Mouse (Mus musculus) thymus, postnatal 25 days (tissue): ENCODE data around the gene Lexm.

ENCODE experiments used
- DNase-seq: peaks from one replicate; pipeline ENCODE4 v3.0.0; 2022

Gene Lexm

GRCm38 (mm10) chr4:106622712-106623111, 5.7 kb upstream of the Lexm start:
- DNase-seq: no peak

- no peak for DNase-seq
Observed at GRCm38 (mm10) chr4:106622030-106622493, 5.0 kb upstream of the Lexm start, which contains the start of gene Ttc22. Gene Ttc22 (plus strand): TSS chr4:106622432.

GRCm38 (mm10) chr4:106621428-106621827, 4.4 kb upstream of the Lexm start:
- DNase-seq: no peak

GRCm38 (mm10) chr4:106618898-106619297, 1.9 kb upstream of the Lexm start:
- DNase-seq: no peak

- DNase-seq: peak; percentile 34
Observed at GRCm38 (mm10) chr4:106615637-106616036, 1.4 kb downstream of the Lexm start.

- peak; percentile 56 for DNase-seq
Observed at GRCm38 (mm10) chr4:106614881-106615280, 2.2 kb downstream of the Lexm start.

- DNase-seq: peak; percentile 88
Observed at GRCm38 (mm10) chr4:106614180-106614797, 2.8 kb downstream of the Lexm start.

- DNase-seq: peak; percentile 54
Observed at GRCm38 (mm10) chr4:106613560-106613959, 3.5 kb downstream of the Lexm start.

GRCm38 (mm10) chr4:106613105-106613504, 3.9 kb downstream of the Lexm start:
- no peak for DNase-seq

GRCm38 (mm10) chr4:106607905-106608304, 9.1 kb downstream of the Lexm start:
- DNase-seq: no peak

GRCm38 (mm10) chr4:106606639-106607554, 10.1 kb downstream of the Lexm start:
- DNase-seq: no peak

GRCm38 (mm10) chr4:106600770-106601169, 16.3 kb downstream of the Lexm start:
- DNase-seq: no peak

- no peak for DNase-seq
Observed at GRCm38 (mm10) chr4:106599415-106599814, 17.6 kb downstream of the Lexm start.

- no peak for DNase-seq
Observed at GRCm38 (mm10) chr4:106597741-106598140, 19.3 kb downstream of the Lexm start.

GRCm38 (mm10) chr4:106597055-106597454, 20.0 kb downstream of the Lexm start:
- DNase-seq: no peak

GRCm38 (mm10) chr4:106596200-106596599, 20.8 kb downstream of the Lexm start:
- DNase-seq: no peak

- no peak for DNase-seq
Observed at GRCm38 (mm10) chr4:106593636-106594035, 23.4 kb downstream of the Lexm start.

GRCm38 (mm10) chr4:106590871-106591270, 26.2 kb downstream of the Lexm start:
- DNase-seq: no peak

GRCm38 (mm10) chr4:106590142-106590541, 26.9 kb downstream of the Lexm start:
- DNase-seq: no peak

GRCm38 (mm10) chr4:106587075-106587474, 30.0 kb downstream of the Lexm start:
- no peak for DNase-seq

GRCm38 (mm10) chr4:106584665-106585064, 32.4 kb downstream of the Lexm start:
- DNase-seq: no peak

GRCm38 (mm10) chr4:106582428-106583153, 34.5 kb downstream of the Lexm start:
- DNase-seq: no peak

GRCm38 (mm10) chr4:106581865-106582204, 35.2 kb downstream of the Lexm start:
- DNase-seq: no peak
